Mouse (Mus musculus) CD4-positive, CD25-positive, alpha-beta regulatory T cell, adult 4 months (primary cell): ENCODE data around the gene Nomo1. TPM values are rescaled to one million over a fixed set of nuclear protein-coding genes. Genes with fewer than 3 reads are reported as not detected.

Experiments
- ATAC-seq: one replicate; pipeline ENCODE4 v1.8.0; 2017
- polyA plus RNA-seq, 2 experiments: library from polyadenylated mRNA; unstranded; fragments of 100-300 nt; shearing (Covaris generic); gene quantifications; one replicate each; pipeline ENCODE4 v1.2.1; 2017

The Nomo1 gene
- polyA plus RNA-seq, result 10 to 100 TPM; 18.9 to 26.9 TPM

DNA sequence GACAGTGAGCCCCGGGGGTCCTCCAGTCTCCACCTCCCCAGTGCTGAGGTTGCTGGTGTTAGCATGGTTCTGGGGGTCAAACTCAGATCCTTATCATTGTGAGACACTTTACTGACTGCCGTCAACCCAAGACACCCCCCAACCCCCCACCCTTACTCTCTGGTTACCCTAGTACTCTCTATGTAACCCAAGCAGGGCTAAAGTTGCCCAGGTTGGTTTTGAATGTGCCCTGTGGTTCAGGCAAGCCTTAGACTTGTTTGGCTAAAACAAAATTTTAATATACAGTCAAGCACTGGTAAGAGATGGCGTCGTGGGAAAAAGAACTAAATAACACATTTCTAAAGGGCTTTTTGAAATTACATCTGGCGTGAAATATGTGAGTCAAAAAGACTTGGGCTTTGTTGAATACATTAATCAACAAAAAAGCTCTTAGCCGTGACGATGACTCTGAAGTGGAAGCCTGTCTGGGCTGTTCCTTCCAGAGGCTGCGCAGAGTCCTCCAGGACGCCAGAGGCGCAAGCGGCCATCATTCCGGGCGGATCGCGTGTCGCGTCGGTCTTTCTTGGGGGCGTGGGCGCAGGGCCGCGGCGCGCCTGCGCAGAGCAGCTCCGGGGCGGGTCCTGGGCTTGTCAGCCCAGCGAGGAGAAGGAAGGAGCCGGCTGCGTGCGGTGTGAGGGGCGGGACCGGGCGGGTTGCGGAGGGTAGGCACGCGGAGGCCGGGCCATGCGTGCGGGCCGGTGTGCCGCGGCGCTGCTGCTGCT lies at the start of gene Nomo1:
Gene Nomo1, plus strand, starts transcription at position 590 of the 761 bp plus-strand sequence.
- peak; percentile 97 for ATAC-seq

DNA sequence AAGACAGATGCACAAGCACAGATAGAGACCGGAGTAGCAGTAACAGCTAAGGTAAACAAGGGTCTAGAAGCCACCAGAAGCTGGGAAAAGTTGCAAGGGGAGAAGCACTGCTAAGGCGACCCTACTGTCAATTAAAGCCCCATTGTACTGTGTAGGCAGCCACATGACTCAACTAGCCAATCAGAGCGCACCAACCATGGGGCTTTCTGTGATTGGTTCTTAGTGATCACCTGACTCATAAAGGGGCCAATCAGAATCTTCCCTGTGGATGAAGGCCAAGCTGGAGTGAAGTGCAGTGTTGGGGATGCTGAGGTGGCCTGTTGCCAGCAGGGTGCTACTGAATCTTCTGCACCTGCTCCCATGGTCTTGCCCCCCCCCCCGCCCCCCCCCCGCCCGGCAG lies 46.6 kb upstream of the Nomo1 start:
- no peak for ATAC-seq

DNA sequence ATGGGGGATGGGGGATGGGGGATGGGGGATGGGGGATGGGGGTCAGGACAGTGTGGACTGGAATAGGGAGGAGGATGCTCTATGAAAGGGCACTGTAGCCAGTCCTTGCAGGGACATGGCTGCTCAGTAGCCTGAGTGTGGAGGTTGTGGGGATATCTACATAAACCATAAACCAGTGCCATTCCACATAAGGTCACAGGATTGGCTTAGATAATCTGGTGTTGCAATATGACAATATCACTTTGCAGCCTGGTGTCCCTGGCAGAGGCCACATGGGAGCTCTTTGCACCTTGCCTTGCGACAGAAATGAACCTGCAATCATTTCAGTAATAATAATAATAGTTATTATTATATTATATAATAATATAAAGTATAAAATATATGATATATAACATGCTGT lies 45.2 kb upstream of the Nomo1 start:
- no peak for ATAC-seq

DNA sequence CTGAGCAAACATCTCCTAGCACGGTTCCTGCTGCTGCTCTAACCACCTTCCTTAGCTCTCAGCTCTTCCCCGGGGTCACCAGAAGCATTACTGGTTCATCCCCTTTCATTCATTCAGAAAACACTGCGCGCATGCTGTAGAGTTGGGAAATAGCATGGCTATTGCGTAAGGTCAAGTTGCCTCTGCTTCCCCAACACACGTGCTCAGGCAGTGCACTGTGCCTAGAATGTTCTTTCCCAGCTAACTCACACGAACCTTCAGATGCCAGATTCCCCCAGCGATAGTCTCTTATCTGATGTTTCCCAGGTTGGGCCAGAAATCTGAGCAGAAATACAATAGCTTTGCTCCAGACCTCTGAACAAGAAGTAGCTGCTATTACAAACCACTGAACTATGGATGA lies 41.0 kb upstream of the Nomo1 start:
- ATAC-seq, result no peak

DNA sequence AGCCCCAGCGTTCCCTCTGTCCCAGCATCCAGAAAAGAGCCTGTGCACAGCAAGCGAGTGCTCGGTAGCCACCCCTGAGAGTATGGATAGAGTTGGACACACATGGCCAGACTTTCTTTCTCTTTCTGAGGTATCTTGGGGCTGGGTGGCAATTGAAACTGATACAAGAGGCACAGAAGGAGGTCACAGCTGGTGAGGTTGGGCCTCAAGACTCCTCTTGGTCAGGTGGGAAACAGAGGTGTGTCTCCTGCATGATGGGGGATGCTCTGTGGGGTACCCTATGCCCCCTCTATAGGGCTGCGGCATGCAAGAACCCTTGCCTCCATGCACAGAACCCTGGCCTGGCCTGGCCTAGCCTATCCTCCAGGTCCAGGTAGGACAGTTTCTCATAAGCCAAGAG lies 32.9 kb upstream of the Nomo1 start:
- no peak for ATAC-seq

DNA sequence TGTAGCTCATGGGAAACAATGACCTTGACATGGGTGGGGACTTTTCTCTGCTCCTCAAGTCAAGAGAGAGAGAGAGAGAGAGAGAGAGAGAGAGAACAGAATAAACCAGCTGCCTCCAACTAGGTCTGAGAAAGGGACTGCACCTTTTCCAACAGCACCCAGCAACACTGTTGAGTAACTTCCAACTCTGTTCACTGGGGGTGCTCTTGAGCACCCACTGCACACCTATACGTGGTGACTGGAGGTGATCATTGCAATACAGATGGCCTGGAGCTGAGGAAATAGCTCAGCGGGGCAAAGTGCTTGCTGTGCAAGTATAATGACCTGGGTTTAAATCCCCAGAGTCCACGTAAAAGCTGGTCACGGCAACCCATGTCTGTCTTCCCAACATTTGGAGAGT lies 30.8 kb upstream of the Nomo1 start:
- no peak for ATAC-seq

DNA sequence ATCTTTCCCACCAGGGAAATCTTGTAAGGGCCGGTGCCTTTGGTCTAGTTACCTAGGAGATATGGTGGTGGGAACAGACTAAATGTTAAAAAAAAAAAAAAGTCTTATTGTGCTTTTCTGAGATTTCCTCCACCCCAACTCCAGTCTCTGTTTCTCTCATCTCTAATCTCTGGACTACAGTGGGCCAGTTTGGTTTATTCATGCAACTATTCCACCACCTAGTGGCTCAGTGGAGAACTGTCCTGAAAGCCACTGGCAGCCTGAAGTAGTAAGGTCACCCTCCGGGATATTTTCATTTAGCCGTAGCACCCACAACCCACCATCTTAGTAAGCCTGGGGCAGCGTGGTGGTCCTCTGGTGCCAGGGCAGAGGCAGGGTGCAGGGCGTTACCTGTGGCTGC lies 23.9 kb upstream of the Nomo1 start:
- ATAC-seq, result peak; percentile 58

DNA sequence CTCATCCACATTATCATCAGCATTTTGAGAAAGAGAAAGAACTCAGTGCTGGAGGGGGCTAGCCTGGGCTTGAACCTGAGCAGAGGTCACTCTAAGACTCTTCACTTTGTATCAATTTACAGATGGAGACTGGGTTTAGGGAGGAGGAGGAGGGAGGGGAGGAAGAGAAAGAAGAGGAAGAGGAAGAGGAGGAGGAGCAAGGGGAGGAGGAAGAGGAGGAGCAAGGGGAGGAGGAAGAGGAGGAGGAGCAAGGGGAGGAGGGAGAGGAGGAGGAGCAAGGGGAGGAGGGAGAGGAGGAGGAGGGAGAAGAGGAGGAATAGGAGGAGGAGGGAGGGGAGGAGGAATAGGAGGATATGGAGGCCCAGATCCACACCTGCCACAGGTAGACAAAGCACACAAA lies 21.4 kb upstream of the Nomo1 start:
- no peak for ATAC-seq

DNA sequence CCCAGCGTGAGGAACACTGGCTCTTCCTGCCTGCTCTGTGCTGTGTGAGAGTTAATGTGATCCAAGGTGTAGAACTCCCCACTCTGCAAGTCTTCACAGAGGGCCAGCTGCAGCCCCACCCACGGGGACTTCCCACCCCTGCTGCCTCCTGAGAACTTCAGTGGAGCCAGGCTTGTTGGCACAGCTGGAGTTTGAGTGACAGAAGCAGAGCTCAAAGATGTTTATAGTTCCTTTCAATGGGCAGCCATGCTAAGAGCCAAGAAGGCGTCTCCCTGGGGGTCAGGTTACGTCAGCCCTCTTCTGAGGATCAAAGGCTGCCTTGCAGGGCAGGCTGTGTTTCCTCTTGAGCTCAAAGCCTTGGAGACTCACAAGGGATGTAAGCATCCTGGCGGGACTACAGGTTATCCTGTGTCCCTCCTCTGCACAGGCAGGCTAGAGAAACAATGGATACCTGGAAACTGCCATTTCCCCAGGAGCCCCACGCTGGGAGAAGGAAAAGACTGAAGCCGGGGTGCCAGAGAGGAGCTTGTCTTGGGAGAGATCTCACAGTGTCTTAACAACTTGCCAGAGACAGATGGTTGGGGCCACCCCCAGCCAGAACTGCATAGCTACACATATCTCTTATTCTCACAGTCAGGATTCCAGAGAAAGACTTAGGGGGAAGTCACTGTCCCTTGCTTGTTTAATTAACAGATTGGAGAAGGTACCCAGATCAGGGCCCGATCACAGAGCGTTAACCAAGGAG lies 20.1 kb upstream of the Nomo1 start:
- no peak for ATAC-seq

DNA sequence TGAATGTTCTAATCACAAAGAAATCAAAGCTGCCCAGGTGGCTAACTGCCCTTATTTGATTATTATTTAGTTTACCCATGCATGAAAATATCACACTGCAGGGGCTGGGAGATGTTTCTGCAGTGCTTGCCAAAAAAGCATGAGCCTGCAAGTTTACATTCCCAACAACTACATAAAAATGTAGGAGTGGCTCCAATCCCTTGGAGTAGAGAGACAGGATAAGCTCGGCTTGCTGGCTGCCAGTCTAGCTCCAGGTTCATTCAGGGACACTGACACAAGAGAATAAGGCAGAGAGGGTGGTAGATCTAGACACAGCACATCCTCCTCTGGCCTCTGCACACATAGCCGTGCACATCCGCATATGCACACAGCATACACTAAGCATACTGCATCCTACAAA lies 13.9 kb upstream of the Nomo1 start:
- no peak for ATAC-seq

DNA sequence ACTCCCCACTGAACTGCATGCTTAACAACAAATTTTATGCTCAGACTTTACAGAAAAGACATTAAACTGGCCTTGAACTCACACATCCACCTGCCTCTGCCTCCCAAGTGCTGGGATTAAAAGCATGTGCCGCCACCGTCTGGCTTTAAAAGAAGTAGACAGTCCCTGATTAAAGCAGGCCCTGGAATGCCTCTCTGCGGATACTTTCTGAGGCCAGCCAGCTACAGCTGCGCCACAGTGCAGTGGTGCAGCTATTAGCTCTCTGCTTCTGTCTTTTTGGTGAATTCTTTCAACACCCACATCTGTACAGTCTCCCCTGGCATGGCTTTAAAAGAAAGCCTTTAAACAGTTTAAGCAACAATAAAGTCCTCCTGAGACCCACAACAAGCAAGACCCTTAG lies 11.5 kb upstream of the Nomo1 start:
- no peak for ATAC-seq

DNA sequence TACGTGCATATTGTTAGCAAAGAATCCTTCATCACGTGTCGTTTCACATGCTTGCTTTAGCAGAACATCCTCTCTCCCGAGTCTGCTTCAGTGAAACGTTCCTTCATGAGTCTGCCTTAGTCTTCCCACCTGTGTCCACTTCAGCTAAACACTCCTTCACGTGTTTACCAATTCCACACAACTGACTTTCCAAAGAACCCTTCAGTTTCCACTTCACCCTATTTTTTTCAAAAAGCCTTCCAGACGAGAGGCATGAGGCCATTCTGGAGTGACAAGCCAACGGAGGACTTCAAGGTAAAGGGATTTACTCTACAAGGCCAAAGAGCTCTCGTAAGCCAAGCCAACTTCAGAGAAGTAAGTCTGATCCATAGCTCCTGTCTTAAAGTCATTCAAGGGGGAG lies 8.1 kb upstream of the Nomo1 start:
- no peak for ATAC-seq

DNA sequence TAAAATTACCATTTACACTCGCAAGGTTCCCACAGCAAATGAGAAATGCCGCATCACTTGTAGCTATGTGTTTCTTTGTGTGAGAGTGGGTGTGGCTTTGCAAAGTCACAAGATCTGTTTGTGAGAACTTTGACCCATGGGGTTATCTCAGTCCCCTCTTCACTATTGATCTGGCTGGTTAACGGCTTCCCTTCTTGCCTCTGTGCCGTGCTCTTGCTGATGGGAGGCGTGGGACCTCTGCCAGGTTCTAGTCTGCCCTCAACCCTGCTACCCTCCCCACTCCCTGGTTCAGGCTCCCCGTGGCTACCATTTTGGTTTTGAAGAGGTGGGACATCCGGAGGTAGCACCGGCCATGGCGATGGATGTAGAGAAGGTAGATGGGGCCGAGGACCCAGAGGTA lies 4.8 kb upstream of the Nomo1 start:
- no peak for ATAC-seq

DNA sequence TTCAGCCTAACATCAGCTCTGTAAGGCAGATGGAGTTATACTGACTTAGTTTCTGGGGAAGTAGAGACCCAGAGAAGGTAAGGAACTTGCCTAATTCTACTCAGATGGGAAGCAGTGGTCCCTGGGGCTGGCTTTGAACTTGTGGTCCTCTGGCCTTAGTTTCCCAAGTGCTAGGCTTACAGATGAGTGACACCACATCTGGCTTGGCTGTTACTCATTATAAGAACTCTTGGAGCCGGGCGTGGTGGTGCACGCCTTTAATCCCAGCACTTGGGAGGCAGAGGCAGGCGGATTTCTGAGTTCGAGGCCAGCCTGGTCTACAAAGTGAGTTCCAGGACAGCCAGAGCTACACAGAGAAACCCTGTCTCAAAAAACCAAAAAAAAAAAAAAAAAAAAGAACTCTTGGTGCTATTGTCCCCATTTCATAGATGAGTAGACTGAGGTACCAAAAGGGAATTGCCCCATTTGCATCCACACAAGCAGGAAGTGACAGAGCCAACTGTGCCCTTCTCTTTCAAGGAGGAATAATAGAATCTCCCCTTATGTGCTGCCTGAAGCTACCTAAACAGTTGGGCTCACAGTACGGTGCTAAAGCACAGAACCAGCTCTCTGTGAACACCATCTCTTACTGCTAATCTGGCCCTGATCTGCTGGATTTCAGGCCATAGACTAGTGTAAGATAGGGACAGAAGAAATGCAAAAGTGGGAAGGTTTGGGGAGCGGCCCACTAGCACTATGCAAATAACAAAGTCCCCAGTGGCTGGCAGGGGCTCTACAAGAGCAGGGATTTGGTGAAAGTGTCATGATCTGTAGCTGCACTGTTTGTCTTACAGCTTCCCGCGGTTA lies 4.0 kb upstream of the Nomo1 start:
- no peak for ATAC-seq

DNA sequence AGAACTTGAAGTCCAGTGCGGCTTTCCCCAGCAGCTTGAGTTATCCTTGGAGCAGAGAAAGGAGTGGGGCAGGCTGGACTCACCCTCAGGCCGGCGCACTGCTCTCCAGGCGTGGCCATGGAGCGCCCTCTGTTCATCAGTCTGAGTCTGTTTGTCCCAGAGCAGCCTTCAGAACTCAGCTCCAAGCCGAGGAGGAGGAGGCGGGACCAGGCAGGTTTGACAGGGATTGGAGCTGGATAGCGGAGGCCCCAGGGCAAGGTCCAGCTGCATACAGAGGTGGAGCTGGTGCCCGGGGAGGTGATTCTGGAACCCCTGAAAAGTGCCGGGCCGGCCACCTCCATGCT lies 3.4 kb upstream of the Nomo1 start, which contains the start of gene Abcc6:
Gene Abcc6, minus strand, starts transcription at position 158 of the 344 bp plus-strand sequence.
- no peak for ATAC-seq

DNA sequence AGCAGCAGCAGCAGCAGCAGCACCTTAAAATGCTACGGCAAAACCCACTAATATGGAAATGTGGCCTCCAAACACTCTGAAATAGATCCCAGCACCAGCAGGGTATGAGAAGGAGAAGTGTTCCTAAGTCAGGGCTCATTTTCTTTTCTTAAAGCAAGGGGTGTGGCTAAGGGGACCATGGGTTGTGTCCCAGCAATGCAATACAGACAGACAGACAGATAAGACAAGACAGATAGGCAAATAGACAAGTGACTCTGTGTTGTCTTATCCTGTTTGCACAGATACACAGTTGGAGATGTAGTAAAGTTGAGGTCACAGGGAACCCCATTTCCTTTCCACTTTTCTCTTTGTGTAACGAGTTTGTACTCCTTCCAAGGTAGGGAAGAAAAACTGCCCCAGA lies 2.4 kb upstream of the Nomo1 start:
- ATAC-seq, result no peak

DNA sequence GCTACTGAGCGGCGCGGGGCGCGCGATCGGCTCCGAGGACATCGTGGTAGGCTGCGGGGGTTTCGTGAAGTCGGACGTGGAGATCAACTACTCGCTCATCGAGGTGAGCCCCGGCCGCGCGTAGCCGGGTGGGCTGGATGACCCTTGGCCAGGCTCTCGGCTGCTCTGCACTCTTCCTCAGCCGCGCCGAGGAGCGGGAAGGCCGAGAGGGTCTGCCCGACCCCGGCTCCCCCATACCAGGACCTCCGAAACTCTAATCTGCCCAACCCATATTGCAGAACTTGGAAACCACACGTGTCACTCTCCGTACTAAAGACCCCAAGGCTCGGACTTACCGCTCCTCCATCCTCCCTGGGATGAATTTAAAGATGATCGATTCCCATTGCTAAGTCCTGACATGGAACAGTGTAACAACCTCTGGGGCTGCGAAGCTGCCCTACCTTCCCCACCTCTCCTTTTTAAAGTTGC lies 406 bp downstream of the Nomo1 start:
- no peak for ATAC-seq

DNA sequence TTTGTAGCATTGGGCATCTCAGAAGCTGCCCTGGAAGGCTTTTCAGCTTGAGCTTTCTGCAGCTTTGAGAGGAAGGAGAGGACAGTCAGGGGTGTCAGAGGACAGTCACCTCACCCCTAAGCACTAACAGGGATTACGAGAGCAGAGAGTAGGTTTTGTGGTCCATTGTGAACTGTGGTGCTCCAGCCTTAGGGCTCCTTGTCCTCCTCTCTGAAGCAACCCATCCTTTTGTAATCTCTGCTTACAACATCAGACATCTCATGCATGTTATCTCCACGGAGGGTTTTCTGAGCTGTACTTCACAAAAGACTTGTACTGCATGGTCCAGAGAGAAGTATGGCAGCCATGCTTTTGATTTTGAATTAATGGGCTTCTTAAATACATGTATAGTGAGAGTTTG lies 1.5 kb downstream of the Nomo1 start:
- no peak for ATAC-seq

DNA sequence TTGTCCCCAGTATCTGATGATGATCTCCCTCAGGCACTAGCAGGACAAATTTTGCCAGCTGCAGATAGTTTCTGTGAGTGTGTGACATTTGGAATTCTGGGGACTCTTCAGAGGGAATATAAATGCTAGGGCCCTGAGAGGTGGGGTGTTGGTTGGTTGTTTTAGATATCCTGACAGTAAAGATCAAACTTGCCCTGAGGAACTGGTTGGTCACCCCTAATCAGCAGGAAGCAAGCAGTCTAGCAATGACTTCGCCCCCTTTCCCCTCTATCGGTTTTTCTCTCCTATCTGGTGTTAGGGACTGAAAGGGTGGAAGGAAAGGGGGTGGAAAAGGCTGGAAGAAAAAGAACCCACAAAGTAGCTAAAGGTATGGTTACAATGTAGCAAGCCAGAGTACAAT lies 2.0 kb downstream of the Nomo1 start:
- no peak for ATAC-seq

DNA sequence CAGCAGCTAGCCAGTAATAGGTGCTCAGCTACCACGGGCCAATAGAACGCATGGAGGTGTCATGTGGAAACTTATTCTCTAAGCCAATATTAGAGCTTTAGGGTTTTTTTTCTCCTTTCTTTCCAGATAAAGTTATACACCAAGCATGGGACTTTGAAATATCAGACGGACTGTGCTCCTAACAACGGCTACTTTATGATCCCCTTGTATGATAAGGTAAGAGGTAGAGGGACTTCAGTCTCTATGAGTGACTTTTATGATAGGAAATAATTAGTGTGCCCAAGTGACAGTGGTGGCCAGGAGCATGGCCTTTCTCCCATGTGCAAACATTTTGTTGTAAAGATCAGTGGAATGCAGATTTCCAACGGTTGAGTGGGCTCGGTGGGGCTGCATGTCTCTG lies 3.9 kb downstream of the Nomo1 start:
- no peak for ATAC-seq

DNA sequence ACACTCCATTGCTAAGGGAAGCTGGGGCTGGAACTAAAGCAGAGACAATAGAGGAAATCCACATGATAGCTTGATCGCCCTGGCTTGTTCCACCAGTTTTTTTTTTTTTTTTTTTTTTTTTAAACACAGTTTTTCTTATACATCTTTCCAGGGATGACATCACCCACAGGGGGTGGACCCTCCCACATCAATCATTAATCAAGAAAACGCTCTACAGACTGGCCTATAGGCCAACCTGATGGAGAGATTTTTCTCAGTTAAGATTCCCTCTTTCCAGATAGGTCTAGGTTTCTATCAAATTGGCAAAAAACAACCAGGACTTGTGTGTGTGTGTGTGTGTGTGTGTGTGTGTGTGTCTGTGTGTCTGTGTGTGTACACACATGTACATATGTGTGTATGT lies 6.4 kb downstream of the Nomo1 start:
- ATAC-seq, result no peak

DNA sequence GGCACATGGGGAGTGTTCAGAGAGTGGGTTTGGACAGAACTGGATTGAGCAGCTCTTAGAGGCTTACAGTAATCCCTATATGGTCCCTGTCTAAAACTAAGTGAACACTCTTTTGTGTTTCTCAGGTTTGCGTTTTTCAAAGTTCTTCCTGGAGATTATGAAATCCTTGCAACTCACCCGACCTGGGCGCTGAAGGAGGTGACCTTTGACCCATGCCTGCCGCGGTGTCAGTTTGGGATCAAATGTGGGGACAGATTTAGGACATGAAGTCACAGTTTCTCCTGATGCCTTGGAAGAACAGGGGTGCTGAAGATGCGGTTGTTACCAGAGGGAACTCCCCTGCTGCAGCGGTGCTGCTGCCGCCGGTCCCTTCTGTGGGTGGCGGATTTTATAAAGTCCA lies 10.6 kb downstream of the Nomo1 start:
- ATAC-seq, result no peak

DNA sequence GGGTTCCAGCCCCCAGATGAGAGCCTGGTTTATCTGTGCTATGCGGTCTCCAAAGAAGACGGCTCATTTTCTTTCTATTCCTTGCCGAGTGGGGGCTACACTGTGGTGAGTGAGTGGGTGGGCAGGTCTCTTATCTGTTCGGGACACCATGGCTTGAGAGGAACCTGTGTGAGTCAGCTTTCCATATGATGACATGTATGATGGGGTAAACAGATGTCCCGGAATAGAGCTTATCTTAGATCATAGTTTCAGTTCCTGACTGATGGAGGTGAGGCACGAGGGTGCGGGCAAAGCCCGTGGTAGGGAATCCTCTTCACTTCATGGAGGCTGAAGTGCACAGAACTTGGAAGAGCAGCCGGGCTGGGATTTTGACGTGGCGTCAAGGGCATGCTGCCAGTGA lies 12.4 kb downstream of the Nomo1 start:
- ATAC-seq, result no peak
